Mouse (Mus musculus) liver, adult 2 months (tissue): ENCODE data around the gene Sel1l3. TPM values are rescaled to one million over a fixed set of nuclear protein-coding genes. Genes with fewer than 3 reads are reported as not detected.
A peak's percentile ranks its signal among the peaks of the same experiment; 100 is the strongest.

Experiments
- DNase-seq: peaks from one replicate; pipeline ENCODE4 v3.0.0-alpha.2; 2011; ENCODE audit warnings: low read depth, low spot score; ENCODE audit errors: extremely low read depth
- H3K27ac ChIP-seq: fragments of 200-500 bp; replicated peaks from 2 replicates; pipeline ENCODE4 v1.5.1; 2012; ENCODE audit warnings: low read depth, mild to moderate bottlenecking, control low read depth, inconsistent platforms, low read length; ENCODE audit not compliant: insufficient read depth
- H3K27me3 ChIP-seq: fragments of 200-500 bp; 2 replicates; pipeline ENCODE4 v1.6.1; 2012; ENCODE audit warnings: mild to moderate bottlenecking, moderate library complexity, low read length, inconsistent platforms; ENCODE audit not compliant: control insufficient read depth, insufficient read depth
- H3K36me3 ChIP-seq: fragments of 200-500 bp; 2 replicates; pipeline ENCODE4 v1.6.1; 2012; ENCODE audit warnings: low read length, inconsistent platforms; ENCODE audit not compliant: control insufficient read depth, insufficient read depth
- H3K4me1 ChIP-seq: fragments of 200-500 bp; 2 replicates; pipeline ENCODE4 v1.6.1; 2011; ENCODE audit warnings: low read length; ENCODE audit not compliant: control insufficient read depth, insufficient read depth
- H3K4me3 ChIP-seq: fragments of 200-500 bp; 2 replicates; pipeline ENCODE4 v1.5.1; 2011; ENCODE audit warnings: low read depth, mild to moderate bottlenecking, control low read depth, low read length, moderate library complexity; ENCODE audit not compliant: insufficient read depth
- H3K79me2 ChIP-seq: fragments of 200-500 bp; 2 replicates; pipeline ENCODE4 v1.6.1; 2012; ENCODE audit warnings: inconsistent platforms, mild to moderate bottlenecking, low read length, moderate library complexity; ENCODE audit not compliant: control insufficient read depth, insufficient read depth
- H3K9ac ChIP-seq: fragments of 200-500 bp; 2 replicates; pipeline ENCODE4 v1.6.1; 2012; ENCODE audit warnings: low read depth, mild to moderate bottlenecking, control low read depth, inconsistent platforms, low read length
- CTCF ChIP-seq: fragments of 200-500 bp; IDR thresholded peaks from 2 replicates; pipeline ENCODE4 v1.5.1; 2011; ENCODE audit warnings: low read depth, low read length, control low read depth
- POLR2A ChIP-seq: fragments of 200-500 bp; IDR thresholded peaks from 2 replicates; pipeline ENCODE4 v1.6.1; 2011; ENCODE audit warnings: low read length, control low read depth; ENCODE audit not compliant: insufficient read depth; ENCODE audit errors: extremely low read depth
- WGBS: fragments of 180-500 bp; shearing (Covaris S2); methylation state at CpG from one replicate; pipeline ENCODE4 v1.1.7; 2018; 5-methylcytosine and 5-hydroxymethylcytosine counted together
- polyA plus RNA-seq: library from polyadenylated mRNA; depleted of rRNA; stranded (reverse); fragments of >200 nt; gene quantifications from 2 replicates; pipeline ENCODE4 v1.2.3, GENCODE M21; 2012; rRNA removed
- total RNA-seq: library from RNA; depleted of rRNA; stranded (reverse); fragments of >200 nt; gene quantifications from 2 replicates; pipeline ENCODE4 v1.2.3, GENCODE M21; 2014; rRNA removed

The Sel1l3 gene
- total RNA-seq = 8.1 and 8.2 TPM in 2 replicates
- polyA plus RNA-seq = 1.8 and 4.9 TPM in 2 replicates

DNA sequence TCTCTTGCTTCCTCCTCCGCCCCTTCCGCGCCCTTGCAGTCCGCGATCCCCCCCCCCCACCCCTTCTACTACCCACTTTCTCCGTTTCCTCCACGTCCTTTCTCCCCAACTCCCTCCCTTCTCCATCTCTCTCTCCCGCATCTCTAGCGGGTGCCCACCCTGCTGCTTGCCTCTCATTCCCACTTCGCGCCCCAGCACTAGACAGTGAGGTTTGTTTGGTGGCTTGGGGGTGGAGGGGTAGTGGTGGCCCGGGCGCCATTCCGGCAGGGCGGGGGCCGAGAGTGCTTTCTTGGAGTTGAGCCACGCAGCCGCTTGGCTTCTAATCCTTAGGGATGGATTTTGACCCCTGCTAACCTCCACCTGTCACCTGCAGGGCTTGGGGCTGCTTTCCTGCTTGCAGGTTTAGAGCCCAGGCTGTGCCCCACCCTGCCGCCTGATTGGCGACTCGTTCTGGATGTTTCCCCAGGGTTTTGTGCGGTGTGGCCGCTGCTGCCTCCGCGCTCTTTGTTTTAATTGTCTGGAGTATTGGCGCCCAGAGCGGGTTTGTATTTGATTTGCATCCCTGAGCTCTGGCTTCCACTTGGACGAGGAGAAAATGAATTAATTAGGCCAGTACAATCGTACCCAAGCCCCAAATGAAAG is at the start of gene Sel1l3:
Gene Sel1l3 (minus strand): TSS at position 217 of the 642 bp plus-strand sequence.
- Histone ChIP-seq H3K9ac (peak within 1 kb of the TSS; percentile 99), H3K27me3 (no peaks in the 10 kb centered on the region), H3K4me3 (peak within 1 kb of the TSS; percentile 96), H3K79me2 (peaks cover 24% of the 10 kb centered on the region), H3K36me3 (no peaks in the 10 kb centered on the region), H3K4me1 (peaks cover 6% of the 10 kb centered on the region), H3K27ac (peak within 1 kb of the TSS; percentile 73)
- peak; percentile 64 for DNase-seq
- TF ChIP-seq CTCF = no peak
- no peak for TF ChIP-seq POLR2A
- WGBS = 2% methylated on average over 24 of the region's 29 CpGs

- no peaks in the 10 kb centered on the region for H3K36me3 ChIP-seq
- no peak overlapping the region for H3K27ac ChIP-seq
- no peak for TF ChIP-seq CTCF
- no peak overlapping the region for H3K4me3 ChIP-seq
- DNase-seq = no peak
- 85% methylated on average over 10 of the region's 10 CpGs for WGBS
- peaks cover 7% of the 10 kb centered on the region for H3K4me1 ChIP-seq
- H3K9ac ChIP-seq = no peak overlapping the region
- H3K27me3 ChIP-seq = no peaks in the 10 kb centered on the region
- H3K79me2 ChIP-seq = no peaks in the 10 kb centered on the region
Observed at GRCm38 (mm10) chr5:53261999-53262398, 48.3 kb upstream of the Sel1l3 start.

DNA sequence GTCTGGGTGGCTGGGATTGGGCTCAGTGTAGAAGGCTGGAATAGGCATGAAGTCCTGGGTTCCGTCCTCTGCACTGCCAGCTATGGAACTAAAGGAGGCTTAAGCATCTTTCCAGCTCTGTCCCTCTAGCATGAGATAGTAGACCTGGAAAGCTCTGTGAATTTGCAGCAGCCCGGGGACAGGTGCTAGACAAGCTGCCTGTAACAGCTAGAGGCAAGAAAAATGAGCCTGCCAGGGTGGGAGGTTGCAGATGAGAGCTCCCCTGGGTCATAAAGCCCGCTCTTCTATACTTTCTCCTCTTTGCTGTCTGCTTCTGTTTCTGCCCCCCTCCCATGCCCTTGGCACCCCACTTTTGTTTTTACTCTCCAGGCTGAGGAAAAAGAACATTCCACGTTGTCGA is 46.2 kb upstream of the Sel1l3 start:
- DNase-seq = no peak
- 77% methylated on average over 5 of the region's 5 CpGs for WGBS
- H3K36me3 ChIP-seq = no peaks in the 10 kb centered on the region
- H3K79me2 ChIP-seq = no peaks in the 10 kb centered on the region
- H3K27me3 ChIP-seq = no peaks in the 10 kb centered on the region
- H3K27ac ChIP-seq = no peak overlapping the region
- H3K9ac ChIP-seq = no peak overlapping the region
- TF ChIP-seq POLR2A = no peak
- no peak for TF ChIP-seq CTCF
- no peak overlapping the region for H3K4me3 ChIP-seq
- H3K4me1 ChIP-seq = peaks cover 3% of the 10 kb centered on the region

- no peaks in the 10 kb centered on the region for H3K79me2 ChIP-seq
- no peak for DNase-seq
- H3K9ac ChIP-seq = peak overlapping the region; percentile 35; the same call in 1 of the 2 replicates
- H3K27me3 ChIP-seq = no peaks in the 10 kb centered on the region
- no peak overlapping the region for H3K4me3 ChIP-seq
- H3K27ac ChIP-seq = no peak overlapping the region
- peaks cover 11% of the 10 kb centered on the region for H3K4me1 ChIP-seq
- H3K36me3 ChIP-seq = no peaks in the 10 kb centered on the region
- WGBS = 8% methylated on average over 29 of the region's 29 CpGs
- TF ChIP-seq POLR2A (no peak), CTCF (no peak)
Observed at GRCm38 (mm10) chr5:53258038-53258786, 44.5 kb upstream of the Sel1l3 start.

GRCm38 (mm10) chr5:53254821-53255220 is 41.1 kb upstream of the Sel1l3 start:
- 66% methylated on average over 3 of the region's 3 CpGs for WGBS
- TF ChIP-seq POLR2A (no peak), CTCF (no peak)

GRCm38 (mm10) chr5:53254154-53254553 is 40.4 kb upstream of the Sel1l3 start:
- TF ChIP-seq POLR2A (no peak), CTCF (no peak)
- Histone ChIP-seq H3K4me1 (peaks cover 11% of the 10 kb centered on the region), H3K36me3 (no peaks in the 10 kb centered on the region), H3K27me3 (no peaks in the 10 kb centered on the region), H3K79me2 (no peaks in the 10 kb centered on the region), H3K4me3 (no peak overlapping the region), H3K9ac (peak overlapping the region; percentile 26; the same call in 1 of the 2 replicates), H3K27ac (peak overlapping the region; percentile 82)
- 30% methylated on average over 5 of the region's 5 CpGs for WGBS
- peak; percentile 93 for DNase-seq

More at GRCm38 (mm10) chr5:53254821-53255220, 41.1 kb upstream of the Sel1l3 start:
- peak; percentile 53 for DNase-seq
- Histone ChIP-seq H3K27ac (no peak overlapping the region), H3K79me2 (no peaks in the 10 kb centered on the region), H3K36me3 (no peaks in the 10 kb centered on the region), H3K4me1 (peaks cover 11% of the 10 kb centered on the region), H3K4me3 (no peak overlapping the region), H3K9ac (no peak overlapping the region), H3K27me3 (no peaks in the 10 kb centered on the region)
